Mouse (Mus musculus) bone marrow, adult 2 months (tissue): ENCODE data around the gene Lingo4.

Experiments used
- CTCF ChIP-seq: fragments of 200-500 bp; IDR thresholded peaks from 2 replicates; pipeline ENCODE4 v1.5.1; 2011; ENCODE audit warnings: low read length, control low read depth; ENCODE audit not compliant: control insufficient read depth, insufficient read depth
- POLR2A ChIP-seq: fragments of 200-500 bp; IDR thresholded peaks from 2 replicates; pipeline ENCODE4 v1.6.1; 2011; ENCODE audit warnings: low read depth, mild to moderate bottlenecking, control low read depth, low read length, borderline replicate concordance; ENCODE audit not compliant: control insufficient read depth

DNA sequence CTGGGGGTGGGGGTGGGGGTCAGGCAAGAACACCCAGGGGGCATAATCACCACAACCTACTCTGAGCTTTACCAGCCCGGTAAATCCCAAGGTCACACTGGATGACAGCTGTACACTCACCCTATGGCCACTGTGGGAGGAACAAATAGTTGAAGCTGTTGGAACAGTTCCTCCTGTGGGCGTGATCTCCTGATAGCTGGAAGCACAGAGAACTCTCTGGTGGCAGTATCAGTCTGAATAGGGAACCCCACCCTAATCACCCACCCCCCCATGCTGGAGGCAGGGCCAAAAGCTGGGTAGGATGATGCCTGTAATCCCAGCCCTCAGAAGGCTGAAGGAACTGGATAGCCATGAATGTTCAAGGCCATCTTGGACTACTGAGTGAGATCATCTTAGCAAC lies 28.6 kb upstream of the Lingo4 start:
- TF ChIP-seq CTCF (no peak), POLR2A (no peak)
